Mouse (Mus musculus) E14TG2a.4 (cell line): ENCODE measurements around the gene Smg1.

Source experiments
- CTCF ChIP-seq: conservative IDR thresholded peaks from 2 replicates; pipeline ENCODE4 v1.5.1; 2014; ENCODE audit warnings: low read length
- NANOG ChIP-seq: IDR thresholded peaks from 2 replicates; pipeline ENCODE4 v1.6.1; 2014; ENCODE audit warnings: borderline replicate concordance, low read length, mixed read lengths

DNA sequence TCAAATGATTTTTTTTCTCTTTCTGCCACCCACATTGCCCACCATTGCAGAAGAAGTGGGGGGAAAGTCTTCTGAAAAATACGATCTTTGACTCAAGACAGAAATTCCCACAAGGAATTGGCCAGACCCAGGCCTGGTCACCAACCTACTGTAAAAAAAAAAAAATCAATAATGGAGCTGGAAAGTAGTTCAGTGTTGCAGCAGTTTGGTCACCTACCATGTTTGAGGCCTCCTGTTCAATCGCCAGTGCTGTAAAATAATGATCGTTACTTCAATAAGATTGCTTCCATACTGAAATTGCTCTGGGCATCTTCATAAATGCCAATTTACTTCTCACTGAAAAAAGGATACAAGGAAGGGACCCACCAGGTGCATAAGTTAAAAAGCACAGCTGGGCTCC, 1.8 kb upstream of the Smg1 start:
- no peak for TF ChIP-seq CTCF
- TF ChIP-seq NANOG: no peak
